Mouse (Mus musculus) stomach, postnatal 0 days (tissue): ENCODE data around the gene Sppl2a. TPM values are rescaled to one million over a fixed set of nuclear protein-coding genes. Genes with fewer than 3 reads are reported as not detected.

Experiments used
- ATAC-seq: fragments of 200-750 bp; cut with Nextera tagmentation; 2 replicates; pipeline ENCODE4 v1.8.0; 2017; ENCODE audit not compliant: low FRiP score, low TSS enrichment
- DNase-seq: peaks from one replicate; pipeline ENCODE4 v3.0.0-alpha.2; 2016; ENCODE audit warnings: low spot score
- H3K27ac ChIP-seq: fragments of 300-500 bp; sonication (generic); replicated peaks from 2 replicates; pipeline ENCODE4 v1.5.1; 2014; ENCODE audit warnings: mild to moderate bottlenecking, control low read depth
- H3K27me3 ChIP-seq: fragments of 300-500 bp; sonication (generic); 2 replicates; pipeline ENCODE4 v1.6.1; 2014; ENCODE audit warnings: low read length; ENCODE audit not compliant: control insufficient read depth, insufficient read depth
- H3K36me3 ChIP-seq: fragments of 300-500 bp; sonication (generic); 2 replicates; pipeline ENCODE4 v1.6.1; 2014; ENCODE audit warnings: low read length, mixed read lengths; ENCODE audit not compliant: control insufficient read depth, insufficient read depth
- H3K4me1 ChIP-seq: fragments of 300-500 bp; sonication (generic); replicated peaks from 2 replicates; pipeline ENCODE4 v1.6.1; 2014; ENCODE audit warnings: antibody characterized with exemption; ENCODE audit not compliant: control insufficient read depth, insufficient read depth
- H3K4me2 ChIP-seq: fragments of 300-500 bp; sonication (generic); replicated peaks from 2 replicates; pipeline ENCODE4 v1.6.1; 2014; ENCODE audit warnings: low read depth, mild to moderate bottlenecking, control low read depth, moderate library complexity
- H3K4me3 ChIP-seq: fragments of 300-500 bp; sonication (generic); 2 replicates; pipeline ENCODE4 v1.5.1; 2014; ENCODE audit warnings: low read depth, low read length, control low read depth
- H3K9ac ChIP-seq: fragments of 300-500 bp; sonication (generic); 2 replicates; pipeline ENCODE4 v1.6.1; 2014; ENCODE audit warnings: mild to moderate bottlenecking, low read length, control low read depth, mixed read lengths
- H3K9me3 ChIP-seq: fragments of 300-500 bp; sonication (generic); 2 replicates; pipeline ENCODE4 v1.6.1; 2016; ENCODE audit warnings: low read length; ENCODE audit not compliant: control insufficient read depth
- CTCF ChIP-seq: IDR thresholded peaks from 2 replicates; pipeline ENCODE4 v1.5.1; 2016; ENCODE audit warnings: antibody characterized with exemption, low read depth, mild to moderate bottlenecking, moderate library complexity
- EP300 ChIP-seq: optimal IDR thresholded peaks from 2 replicates; pipeline ENCODE3; 2016; ENCODE audit warnings: antibody characterized with exemption
- WGBS: fragments of 180-500 bp; shearing (Covaris S2); extraction: QIAGEN DNeasy Blood & Tissue Kit; methylation state at CpG from one replicate; pipeline ENCODE4 v1.1.7; 2014; 5-methylcytosine and 5-hydroxymethylcytosine counted together
- polyA plus RNA-seq: library from polyadenylated mRNA; unstranded; fragments of >200 nt; fragmentation: Nextera tagmentation; extraction: Ambion mirVana; gene quantifications from 2 replicates; pipeline ENCODE4 v1.2.1, GENCODE M21; 2015

The Sppl2a gene
- polyA plus RNA-seq, 1 experiment from 2014 or later, result 43.4 TPM

- TF ChIP-seq EP300, result no peak
- no peak for TF ChIP-seq CTCF
- Histone ChIP-seq H3K4me1 (no peaks in the 10 kb centered on the region), H3K4me3 (no peak overlapping the region), H3K9me3 (no peaks in the 10 kb centered on the region), H3K27me3 (no peaks in the 10 kb centered on the region), H3K27ac (no peak overlapping the region), H3K36me3 (peaks cover 16% of the 10 kb centered on the region), H3K9ac (no peak overlapping the region), H3K4me2 (no peak overlapping the region)
- 55% methylated on average over 1 of the region's 1 CpGs for WGBS
- no peak for DNase-seq
- ATAC-seq, result no peak
These were observed 16.8 kb downstream of the Sppl2a start for GRCm38 (mm10) chr2:126916236-126916635.

- Histone ChIP-seq H3K27me3 (no peaks in the 10 kb centered on the region), H3K27ac (no peak overlapping the region), H3K9ac (no peak overlapping the region), H3K4me3 (no peak overlapping the region), H3K4me1 (no peaks in the 10 kb centered on the region), H3K9me3 (no peaks in the 10 kb centered on the region), H3K36me3 (peaks cover 10% of the 10 kb centered on the region), H3K4me2 (no peak overlapping the region)
- 60% methylated on average over 4 of the region's 4 CpGs for WGBS
- DNase-seq (no peak), ATAC-seq (no peak)
- TF ChIP-seq EP300 (no peak), CTCF (no peak)
These were observed 18.9 kb downstream of the Sppl2a start for GRCm38 (mm10) chr2:126914096-126914495.

- 0 out of 2 replicates have a peak, but pooled peaks cover 7% of the 10 kb centered on the region for H3K36me3 ChIP-seq
- no peaks in the 10 kb centered on the region for H3K27me3 ChIP-seq
- no peaks in the 10 kb centered on the region for H3K9me3 ChIP-seq
- no peak overlapping the region for H3K4me3 ChIP-seq
- TF ChIP-seq EP300, result no peak
- TF ChIP-seq CTCF, result no peak
- no peak overlapping the region for H3K9ac ChIP-seq
- no peak for ATAC-seq
- H3K27ac ChIP-seq, result no peak overlapping the region
- DNase-seq, result no peak
- WGBS, result 59% methylated on average over 3 of the region's 3 CpGs
- H3K4me2 ChIP-seq, result no peak overlapping the region
- H3K4me1 ChIP-seq, result no peaks in the 10 kb centered on the region
These were observed 28.9 kb downstream of the Sppl2a start for GRCm38 (mm10) chr2:126904162-126904561.

GRCm38 (mm10) chr2:126897511-126897910 is 35.5 kb downstream of the Sppl2a start:
- Histone ChIP-seq H3K9ac (no peak overlapping the region), H3K9me3 (no peaks in the 10 kb centered on the region), H3K36me3 (peaks cover 2% of the 10 kb centered on the region; the same call in 1 of the 2 replicates), H3K4me2 (no peak overlapping the region), H3K27ac (no peak overlapping the region), H3K4me3 (no peak overlapping the region), H3K4me1 (no peaks in the 10 kb centered on the region), H3K27me3 (no peaks in the 10 kb centered on the region)
- DNase-seq, result no peak
- TF ChIP-seq CTCF (no peak), EP300 (no peak)
- 82% methylated on average over 9 of the region's 9 CpGs for WGBS
- ATAC-seq, result no peak

GRCm38 (mm10) chr2:126896941-126897340 is 36.1 kb downstream of the Sppl2a start:
- Histone ChIP-seq H3K27me3 (no peaks in the 10 kb centered on the region), H3K9me3 (no peaks in the 10 kb centered on the region), H3K9ac (no peak overlapping the region), H3K36me3 (peaks cover 2% of the 10 kb centered on the region; the same call in 1 of the 2 replicates), H3K4me3 (no peak overlapping the region), H3K4me1 (no peaks in the 10 kb centered on the region), H3K4me2 (no peak overlapping the region), H3K27ac (no peak overlapping the region)
- WGBS, result 72% methylated on average over 6 of the region's 6 CpGs
- DNase-seq, result no peak
- TF ChIP-seq CTCF, result no peak
- ATAC-seq, result no peak

GRCm38 (mm10) chr2:126894245-126894644 is 38.8 kb downstream of the Sppl2a start:
- DNase-seq, result no peak
- H3K27me3 ChIP-seq, result no peaks in the 10 kb centered on the region
- H3K4me1 ChIP-seq, result no peaks in the 10 kb centered on the region
- H3K27ac ChIP-seq, result no peak overlapping the region
- H3K4me3 ChIP-seq, result no peak overlapping the region
- no peaks in the 10 kb centered on the region for H3K9me3 ChIP-seq
- TF ChIP-seq CTCF (no peak), EP300 (no peak)
- no peak overlapping the region for H3K4me2 ChIP-seq
- H3K9ac ChIP-seq, result no peak overlapping the region
- 92% methylated on average over 3 of the region's 3 CpGs for WGBS
- peaks cover 2% of the 10 kb centered on the region; the same call in 1 of the 2 replicates for H3K36me3 ChIP-seq
- ATAC-seq, result no peak
